Mouse (Mus musculus) liver, postnatal 0 days (tissue): Measurements from ENCODE around the gene Mreg.

ENCODE experiments used
- CTCF ChIP-seq: sonication (generic); IDR thresholded peaks from 2 replicates; pipeline ENCODE4 v1.5.1; 2016; ENCODE audit warnings: antibody characterized with exemption, low read depth
- EP300 ChIP-seq: IDR thresholded peaks from 2 replicates; pipeline ENCODE4 v1.6.1; 2016; ENCODE audit warnings: antibody characterized with exemption, low read depth, mild to moderate bottlenecking

DNA sequence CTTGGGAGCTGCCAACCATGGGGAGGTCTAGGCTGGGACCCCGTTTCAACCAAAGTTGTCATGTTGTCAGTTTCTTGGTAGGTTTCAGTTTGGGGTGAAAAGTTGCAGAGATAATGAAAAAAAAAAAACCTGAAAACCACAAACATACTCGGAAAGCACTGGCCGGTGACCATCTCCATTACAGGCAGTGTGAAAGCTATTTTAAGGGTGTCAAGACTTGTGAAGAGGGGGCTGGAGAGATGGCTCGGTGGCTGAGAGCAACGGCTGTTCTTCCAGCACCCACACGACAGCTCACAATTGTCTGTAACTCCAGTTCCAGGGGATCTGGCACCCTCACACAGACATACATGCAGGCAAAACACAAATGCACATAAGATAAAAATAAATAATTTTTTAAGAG, 35.9 kb downstream of the Mreg start:
- no peak for TF ChIP-seq CTCF
- TF ChIP-seq EP300 = no peak
